In genomic region chr15:27516927-27517326, GRCm38 (mm10) we compare ENCODE assay signal across 28 mouse cellular contexts. TPM values are rescaled to one million over a fixed set of nuclear protein-coding genes. Genes with fewer than 3 reads are reported as not detected.
DNase-seq lines count a peak whose midpoint lies in the region; ATAC-seq lines count a peak whose summit lies in the region.
"Had no signal": no experiment of that assay in that cellular context is flagged by ENCODE, and none has a peak within 500 bp of the region (broad histone marks: within the 10 kb centered on the region; RNA-seq: fewer than 3 reads in every experiment).

No protein-coding gene starts in this region.

- no peaks in the 10 kb centered on the region for H3K27me3 ChIP-seq in hindbrain, embryonic 10.5 days (ENCODE audit: insufficient read depth, poor library complexity, severe bottlenecking)
- H3K27me3 ChIP-seq in hindbrain, embryonic 14.5 days (ENCODE audit: control insufficient read depth, insufficient read depth, low read length) = no peaks in the 10 kb centered on the region
- no peaks in the 10 kb centered on the region for H3K27me3 ChIP-seq in neural tube, embryonic 13.5 days
- no peaks in the 10 kb centered on the region for H3K27me3 ChIP-seq in kidney, embryonic 15.5 days
- H3K27me3 ChIP-seq: embryonic facial prominence, embryonic 12.5 days; heart, embryonic 15.5 days; hindbrain, embryonic 12.5 days had no signal

- H3K4me3 ChIP-seq in hindbrain, embryonic 10.5 days = no peak overlapping the region
- H3K4me3 ChIP-seq in hindbrain, embryonic 14.5 days (replicated peaks; ENCODE audit: low read length) = no peak overlapping the region
- no peak overlapping the region for H3K4me3 ChIP-seq in neural tube, embryonic 13.5 days
- H3K4me3 ChIP-seq in kidney, embryonic 15.5 days (replicated peaks) = no peak overlapping the region
- H3K4me3 ChIP-seq: embryonic facial prominence, embryonic 12.5 days; forebrain, embryonic 10.5 days; heart, embryonic 15.5 days; hindbrain, embryonic 12.5 days had no signal

- ATAC-seq in hindbrain, embryonic 14.5 days (ENCODE audit: low FRiP score) = no peak
- ATAC-seq in neural tube, embryonic 13.5 days (ENCODE audit: low read depth) = no peak
- ATAC-seq in kidney, embryonic 15.5 days (replicated peaks; ENCODE audit: low FRiP score) = no peak
- no peak for ATAC-seq in erythroid progenitor cell, adult 5-6 weeks (replicated peaks; ENCODE audit: low FRiP score, poor library complexity, severe bottlenecking)
- ATAC-seq: forebrain, embryonic 16.5 days; inflammation-experienced regulatory T-cells, adult 6 months; midbrain, embryonic 16.5 days had no signal

- no peak for DNase-seq in hindbrain, embryonic 10.5 days (ENCODE audit: low spot score)
- DNase-seq in hindbrain, embryonic 14.5 days (ENCODE audit: low spot score) = no peak
- DNase-seq in neural tube, embryonic 10.5 days (ENCODE audit: extremely low spot score, low spot score) = no peak
- peak; percentile 70 for DNase-seq in gonadal fat pad, adult 2 months (ENCODE audit: low read depth)
- DNase-seq: adrenal gland, postnatal 25 days; cerebellum, adult 9-10 months; cerebellum, postnatal 36 days; kidney, adult 11 months; kidney, postnatal 36 days; layer of hippocampus, postnatal 36 days; liver; lung, adult 2 months; lung, postnatal 14 days; right cerebral cortex, adult 18-20 months; spleen, adult 18-20 months; thymus, postnatal 4 days had no signal

- no peaks in the 10 kb centered on the region for H3K36me3 ChIP-seq in hindbrain, embryonic 10.5 days
- no peaks in the 10 kb centered on the region for H3K36me3 ChIP-seq in hindbrain, embryonic 14.5 days (replicated peaks; ENCODE audit: control insufficient read depth, insufficient read depth)
- H3K36me3 ChIP-seq in neural tube, embryonic 13.5 days = no peaks in the 10 kb centered on the region
- no peaks in the 10 kb centered on the region for H3K36me3 ChIP-seq in kidney, embryonic 15.5 days
- H3K36me3 ChIP-seq: embryonic facial prominence, embryonic 12.5 days; forebrain, embryonic 10.5 days; heart, embryonic 15.5 days; hindbrain, embryonic 12.5 days had no signal

- no peak overlapping the region for H3K9ac ChIP-seq in hindbrain, embryonic 14.5 days
- no peak overlapping the region for H3K9ac ChIP-seq in neural tube, embryonic 13.5 days
- H3K9ac ChIP-seq in kidney, embryonic 15.5 days = no peak overlapping the region
- H3K9ac ChIP-seq: embryonic facial prominence, embryonic 12.5 days; heart, embryonic 15.5 days; hindbrain, embryonic 12.5 days; liver, embryonic 14.5 days had no signal

- WGBS in hindbrain, embryonic 10.5 days = 28% methylated on average over 1 of the region's 1 CpGs
- 23% methylated on average over 1 of the region's 1 CpGs for WGBS in hindbrain, embryonic 14.5 days
- 3% methylated on average over 1 of the region's 1 CpGs for WGBS in neural tube, embryonic 13.5 days
- 73% methylated on average over 1 of the region's 1 CpGs for WGBS in kidney, embryonic 15.5 days

- H3K4me1 ChIP-seq in hindbrain, embryonic 10.5 days (replicated peaks) = peaks cover 29% of the 10 kb centered on the region
- H3K4me1 ChIP-seq in hindbrain, embryonic 14.5 days (replicated peaks; ENCODE audit: control insufficient read depth, insufficient read depth, low read length) = peaks cover 12% of the 10 kb centered on the region
- peaks cover 31% of the 10 kb centered on the region for H3K4me1 ChIP-seq in neural tube, embryonic 13.5 days (replicated peaks)
- 0 out of 2 replicates have a peak, but pooled peaks cover 3% of the 10 kb centered on the region for H3K4me1 ChIP-seq in kidney, embryonic 15.5 days
- H3K4me1 ChIP-seq: embryonic facial prominence, embryonic 12.5 days had no signal

- no peaks in the 10 kb centered on the region for H3K9me3 ChIP-seq in hindbrain, embryonic 10.5 days
- H3K9me3 ChIP-seq in hindbrain, embryonic 14.5 days (ENCODE audit: control insufficient read depth, low read length) = no peaks in the 10 kb centered on the region
- no peaks in the 10 kb centered on the region; the same call in 1 of the 2 replicates for H3K9me3 ChIP-seq in neural tube, embryonic 13.5 days
- H3K9me3 ChIP-seq in kidney, embryonic 15.5 days (replicated peaks) = no peaks in the 10 kb centered on the region
- H3K9me3 ChIP-seq: embryonic facial prominence, embryonic 12.5 days; forebrain, embryonic 10.5 days; heart, embryonic 15.5 days had no signal

- H3K27ac ChIP-seq in hindbrain, embryonic 10.5 days = peak overlapping the region; percentile 50; the same call in 1 of the 2 replicates
- H3K27ac ChIP-seq in hindbrain, embryonic 14.5 days = no peak overlapping the region
- H3K27ac ChIP-seq in neural tube, embryonic 13.5 days (replicated peaks) = 0 out of 2 replicates have a peak overlapping the region, but pooled peaks have one; percentile 9
- H3K27ac ChIP-seq in kidney, embryonic 15.5 days = no peak overlapping the region
- H3K27ac ChIP-seq: embryonic facial prominence, embryonic 12.5 days; forebrain, embryonic 10.5 days; heart, embryonic 15.5 days; hindbrain, embryonic 12.5 days; liver, embryonic 14.5 days had no signal

- H3K4me2 ChIP-seq in hindbrain, embryonic 14.5 days (replicated peaks) = no peak overlapping the region
- no peak overlapping the region for H3K4me2 ChIP-seq in neural tube, embryonic 13.5 days
- H3K4me2 ChIP-seq in kidney, embryonic 15.5 days = no peak overlapping the region
- H3K4me2 ChIP-seq: embryonic facial prominence, embryonic 12.5 days; heart, embryonic 15.5 days; hindbrain, embryonic 12.5 days; midbrain, embryonic 11.5 days had no signal

RNA-seq across cellular contexts. Expression of gene Ank, which starts 50.5 kb away (rescaled TPM):
- 8.4 and 11.0 TPM in 2 replicates for polyA plus RNA-seq in hindbrain, embryonic 10.5 days (2016; fragmentation: Nextera tagmentation; extraction: Ambion mirVana)
- polyA plus RNA-seq in hindbrain, embryonic 14.5 days (2014; fragmentation: Nextera tagmentation; extraction: Ambion mirVana) = 18.6 and 20.8 TPM in 2 replicates
- 14.4 and 15.3 TPM in 2 replicates for polyA plus RNA-seq in neural tube, embryonic 13.5 days (2015; fragmentation: Nextera tagmentation; extraction: Ambion mirVana)
- polyA plus RNA-seq in gonadal fat pad, adult 2 months (2012; rRNA removed) = 37.1 and 57.5 TPM in 2 replicates
- polyA plus RNA-seq in kidney, embryonic 15.5 days (2015; fragmentation: Nextera tagmentation; extraction: Ambion mirVana) = 8.8 and 10.5 TPM in 2 replicates
- 137 and 158 TPM in 2 replicates for total RNA-seq in erythroid progenitor cell, adult 5-6 weeks (2015; ENCODE audit: low replicate concordance)
- 64.9 and 79.8 TPM in 2 replicates for total RNA-seq in erythroid progenitor cell, adult 5-6 weeks (2017; ENCODE audit: low replicate concordance)

Comparison
In these comparisons a context has a peak if more than half of its experiments do, and no peak if none do; other contexts are left out.
1. H3K27ac ChIP-seq: peak in hindbrain, embryonic 10.5 days (single experiment) and neural tube, embryonic 13.5 days (single experiment); none in hindbrain, embryonic 14.5 days (single experiment) and kidney, embryonic 15.5 days (single experiment).